Mouse (Mus musculus): ENCODE measurements around the gene Catsperg1. TPM values are rescaled to one million over a fixed set of nuclear protein-coding genes. Genes with fewer than 3 reads are reported as not detected.
A peak's percentile ranks its signal among the peaks of the same experiment; 100 is the strongest.

Gene Catsperg1
- polyA plus RNA-seq, 1 experiment from 2014 or later = 0.15 TPM

- H3K27ac ChIP-seq (ENCODE audit: low read length) = no peak overlapping the region; the same call in 1 of the 2 replicates
- H3K4me2 ChIP-seq (ENCODE audit: low read depth, low read length) = no peak overlapping the region
- H3K9me3 ChIP-seq (replicated peaks; ENCODE audit: control insufficient read depth, low read length) = no peaks in the 10 kb centered on the region
- H3K36me3 ChIP-seq (ENCODE audit: control insufficient read depth, insufficient read depth) = no peaks in the 10 kb centered on the region
- ATAC-seq (ENCODE audit: low read depth) = no peak
- no peak overlapping the region for H3K4me3 ChIP-seq (ENCODE audit: low read depth, low read length)
- peaks cover 25% of the 10 kb centered on the region for H3K27me3 ChIP-seq (ENCODE audit: control insufficient read depth, insufficient read depth, low read depth, low read length)
- 20% methylated on average over 6 of the region's 6 CpGs for WGBS (ENCODE audit: insufficient replicate concordance)
- H3K4me1 ChIP-seq (ENCODE audit: control insufficient read depth, low read depth, low read length) = peaks cover 6% of the 10 kb centered on the region
- no peak overlapping the region for H3K9ac ChIP-seq (ENCODE audit: low read depth, low read length)
Observed at GRCm38 (mm10) chr7:29233745-29234144, 19.9 kb upstream of the Catsperg1 start.

- 2% methylated on average over 49 of the region's 62 CpGs for WGBS (ENCODE audit: insufficient replicate concordance)
- Histone ChIP-seq H3K4me1 (ENCODE audit: control insufficient read depth, low read depth, low read length) (no peaks in the 10 kb centered on the region; the same call in 1 of the 2 replicates), H3K27ac (ENCODE audit: low read length) (peak within 1 kb of the TSS; percentile 10), H3K4me2 (ENCODE audit: low read depth, low read length) (peak within 1 kb of the TSS; percentile 64), H3K4me3 (ENCODE audit: low read depth, low read length) (peak within 1 kb of the TSS; percentile 61), H3K9ac (ENCODE audit: low read depth, low read length) (peak within 1 kb of the TSS; percentile 57), H3K9me3 (replicated peaks; ENCODE audit: control insufficient read depth, low read length) (no peaks in the 10 kb centered on the region), H3K27me3 (ENCODE audit: control insufficient read depth, insufficient read depth, low read depth, low read length) (peaks cover 25% of the 10 kb centered on the region), H3K36me3 (ENCODE audit: control insufficient read depth, insufficient read depth) (no peaks in the 10 kb centered on the region)
- ATAC-seq (ENCODE audit: low read depth) = 0 out of 2 replicates have a peak, but pooled peaks have one; percentile 17
Observed at GRCm38 (mm10) chr7:29232247-29233013, 18.6 kb upstream of the Catsperg1 start, which contains the start of gene Kcnk6. Gene Kcnk6 (minus strand): TSS chr7:29232515.

- Histone ChIP-seq H3K4me1 (ENCODE audit: control insufficient read depth, low read depth, low read length) (no peaks in the 10 kb centered on the region; the same call in 1 of the 2 replicates), H3K9ac (ENCODE audit: low read depth, low read length) (peak overlapping the region; percentile 57), H3K27me3 (ENCODE audit: control insufficient read depth, insufficient read depth, low read depth, low read length) (peaks cover 25% of the 10 kb centered on the region), H3K9me3 (replicated peaks; ENCODE audit: control insufficient read depth, low read length) (no peaks in the 10 kb centered on the region), H3K36me3 (ENCODE audit: control insufficient read depth, insufficient read depth) (no peaks in the 10 kb centered on the region), H3K4me2 (ENCODE audit: low read depth, low read length) (peak overlapping the region; percentile 64), H3K27ac (ENCODE audit: low read length) (no peak overlapping the region; the same call in 1 of the 2 replicates), H3K4me3 (ENCODE audit: low read depth, low read length) (peak overlapping the region; percentile 61)
- 42% methylated on average over 3 of the region's 3 CpGs for WGBS (ENCODE audit: insufficient replicate concordance)
- no peak; the same call in 1 of the 2 replicates for ATAC-seq (ENCODE audit: low read depth)
Observed at GRCm38 (mm10) chr7:29231517-29231916, 17.7 kb upstream of the Catsperg1 start.

GRCm38 (mm10) chr7:29230560-29230959, 16.7 kb upstream of the Catsperg1 start:
- no peak overlapping the region for H3K4me3 ChIP-seq (ENCODE audit: low read depth, low read length)

GRCm38 (mm10) chr7:29228202-29228601, 14.4 kb upstream of the Catsperg1 start:
- no peaks in the 10 kb centered on the region for H3K36me3 ChIP-seq (ENCODE audit: control insufficient read depth, insufficient read depth)

More at GRCm38 (mm10) chr7:29230560-29230959, 16.7 kb upstream of the Catsperg1 start:
- Histone ChIP-seq H3K27me3 (ENCODE audit: control insufficient read depth, insufficient read depth, low read depth, low read length) (peaks cover 25% of the 10 kb centered on the region), H3K4me1 (ENCODE audit: control insufficient read depth, low read depth, low read length) (no peaks in the 10 kb centered on the region; the same call in 1 of the 2 replicates), H3K36me3 (ENCODE audit: control insufficient read depth, insufficient read depth) (no peaks in the 10 kb centered on the region), H3K9me3 (replicated peaks; ENCODE audit: control insufficient read depth, low read length) (no peaks in the 10 kb centered on the region), H3K9ac (ENCODE audit: low read depth, low read length) (no peak overlapping the region), H3K4me2 (ENCODE audit: low read depth, low read length) (no peak overlapping the region), H3K27ac (ENCODE audit: low read length) (no peak overlapping the region)
- WGBS (ENCODE audit: insufficient replicate concordance) = 25% methylated on average over 3 of the region's 3 CpGs
- ATAC-seq (ENCODE audit: low read depth) = peak; percentile 25; the same call in 1 of the 2 replicates

GRCm38 (mm10) chr7:29225520-29225919, 11.7 kb upstream of the Catsperg1 start:
- ATAC-seq (ENCODE audit: low read depth) = no peak
- Histone ChIP-seq H3K9me3 (replicated peaks; ENCODE audit: control insufficient read depth, low read length) (no peaks in the 10 kb centered on the region), H3K36me3 (ENCODE audit: control insufficient read depth, insufficient read depth) (no peaks in the 10 kb centered on the region), H3K4me2 (ENCODE audit: low read depth, low read length) (no peak overlapping the region), H3K27me3 (ENCODE audit: control insufficient read depth, insufficient read depth, low read depth, low read length) (no peaks in the 10 kb centered on the region), H3K9ac (ENCODE audit: low read depth, low read length) (no peak overlapping the region), H3K4me3 (ENCODE audit: low read depth, low read length) (no peak overlapping the region), H3K4me1 (ENCODE audit: control insufficient read depth, low read depth, low read length) (no peaks in the 10 kb centered on the region), H3K27ac (ENCODE audit: low read length) (no peak overlapping the region)
- WGBS (ENCODE audit: insufficient replicate concordance) = 66% methylated on average over 13 of the region's 13 CpGs

More at GRCm38 (mm10) chr7:29228202-29228601, 14.4 kb upstream of the Catsperg1 start:
- Histone ChIP-seq H3K4me1 (ENCODE audit: control insufficient read depth, low read depth, low read length) (no peaks in the 10 kb centered on the region; the same call in 1 of the 2 replicates), H3K9ac (ENCODE audit: low read depth, low read length) (no peak overlapping the region), H3K4me3 (ENCODE audit: low read depth, low read length) (no peak overlapping the region), H3K27ac (ENCODE audit: low read length) (no peak overlapping the region), H3K9me3 (replicated peaks; ENCODE audit: control insufficient read depth, low read length) (no peaks in the 10 kb centered on the region), H3K4me2 (ENCODE audit: low read depth, low read length) (no peak overlapping the region), H3K27me3 (ENCODE audit: control insufficient read depth, insufficient read depth, low read depth, low read length) (peaks cover 24% of the 10 kb centered on the region)
- ATAC-seq (ENCODE audit: low read depth) = no peak
- 24% methylated on average over 4 of the region's 4 CpGs for WGBS (ENCODE audit: insufficient replicate concordance)

GRCm38 (mm10) chr7:29224756-29225394, 11.0 kb upstream of the Catsperg1 start:
- Histone ChIP-seq H3K27ac (ENCODE audit: low read length) (no peak overlapping the region), H3K27me3 (ENCODE audit: control insufficient read depth, insufficient read depth, low read depth, low read length) (no peaks in the 10 kb centered on the region), H3K9me3 (replicated peaks; ENCODE audit: control insufficient read depth, low read length) (peaks cover 4% of the 10 kb centered on the region), H3K36me3 (ENCODE audit: control insufficient read depth, insufficient read depth) (no peaks in the 10 kb centered on the region), H3K4me1 (ENCODE audit: control insufficient read depth, low read depth, low read length) (no peaks in the 10 kb centered on the region), H3K4me2 (ENCODE audit: low read depth, low read length) (no peak overlapping the region), H3K9ac (ENCODE audit: low read depth, low read length) (no peak overlapping the region), H3K4me3 (ENCODE audit: low read depth, low read length) (no peak overlapping the region)
- 45% methylated on average over 16 of the region's 16 CpGs for WGBS (ENCODE audit: insufficient replicate concordance)
- ATAC-seq (ENCODE audit: low read depth) = no peak

GRCm38 (mm10) chr7:29214846-29215245, 1.0 kb upstream of the Catsperg1 start:
- Histone ChIP-seq H3K36me3 (ENCODE audit: control insufficient read depth, insufficient read depth) (no peaks in the 10 kb centered on the region), H3K27ac (ENCODE audit: low read length) (no peak overlapping the region), H3K27me3 (ENCODE audit: control insufficient read depth, insufficient read depth, low read depth, low read length) (no peaks in the 10 kb centered on the region), H3K4me3 (ENCODE audit: low read depth, low read length) (no peak overlapping the region), H3K4me1 (ENCODE audit: control insufficient read depth, low read depth, low read length) (peaks cover 10% of the 10 kb centered on the region), H3K9me3 (replicated peaks; ENCODE audit: control insufficient read depth, low read length) (peaks cover 5% of the 10 kb centered on the region), H3K9ac (ENCODE audit: low read depth, low read length) (no peak overlapping the region), H3K4me2 (ENCODE audit: low read depth, low read length) (no peak overlapping the region)
- WGBS (ENCODE audit: insufficient replicate concordance) = 59% methylated on average over 15 of the region's 15 CpGs
- ATAC-seq (ENCODE audit: low read depth) = no peak

- Histone ChIP-seq H3K4me1 (ENCODE audit: control insufficient read depth, low read depth, low read length) (peaks cover 10% of the 10 kb centered on the region), H3K27me3 (ENCODE audit: control insufficient read depth, insufficient read depth, low read depth, low read length) (no peaks in the 10 kb centered on the region), H3K4me2 (ENCODE audit: low read depth, low read length) (no peak overlapping the region), H3K4me3 (ENCODE audit: low read depth, low read length) (no peak overlapping the region), H3K9ac (ENCODE audit: low read depth, low read length) (no peak overlapping the region), H3K9me3 (replicated peaks; ENCODE audit: control insufficient read depth, low read length) (no peaks in the 10 kb centered on the region; the same call in 1 of the 2 replicates), H3K36me3 (ENCODE audit: control insufficient read depth, insufficient read depth) (no peaks in the 10 kb centered on the region), H3K27ac (ENCODE audit: low read length) (no peak overlapping the region)
- 55% methylated on average over 2 of the region's 2 CpGs for WGBS (ENCODE audit: insufficient replicate concordance)
- ATAC-seq (ENCODE audit: low read depth) = no peak
Observed at GRCm38 (mm10) chr7:29214236-29214635, 401 bp upstream of the Catsperg1 start.

Data from liver, embryonic 16.5 days (tissue).